Mouse (Mus musculus) mouse trophoblast stem cell (cell line): ENCODE measurements around the gene Cpsf3.

Source experiments
- in situ Hi-C, 2 experiments: fragments of 300-500 bp; cut with MseI, MboI; formaldehyde crosslinking; loops; 2 replicates in 1 of 2; 3 replicates in 1 of 2; pipeline ENCODE4 v1.15.1; 2025

Gene Cpsf3

DNA sequence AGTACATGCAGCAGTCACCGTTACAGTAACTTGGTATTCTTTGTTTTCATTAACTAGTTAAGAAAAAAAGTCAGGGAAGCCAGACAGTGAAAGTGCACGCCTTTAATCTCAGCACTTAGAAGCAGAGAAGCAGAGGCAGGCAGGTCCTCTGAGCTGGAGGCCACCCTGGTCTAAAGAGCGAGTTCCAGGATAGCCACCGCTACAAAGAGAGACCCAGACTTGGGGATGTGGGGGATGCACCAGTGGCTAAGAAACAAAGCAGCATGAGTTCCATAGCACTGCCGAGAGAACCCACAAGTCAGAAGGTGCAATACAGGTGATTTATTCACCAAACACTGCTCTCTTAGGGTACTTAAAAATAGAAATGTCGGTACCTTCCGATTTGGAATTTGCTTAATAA, 47.8 kb downstream of the Cpsf3 start:
- in situ Hi-C loops: no loop called here

DNA sequence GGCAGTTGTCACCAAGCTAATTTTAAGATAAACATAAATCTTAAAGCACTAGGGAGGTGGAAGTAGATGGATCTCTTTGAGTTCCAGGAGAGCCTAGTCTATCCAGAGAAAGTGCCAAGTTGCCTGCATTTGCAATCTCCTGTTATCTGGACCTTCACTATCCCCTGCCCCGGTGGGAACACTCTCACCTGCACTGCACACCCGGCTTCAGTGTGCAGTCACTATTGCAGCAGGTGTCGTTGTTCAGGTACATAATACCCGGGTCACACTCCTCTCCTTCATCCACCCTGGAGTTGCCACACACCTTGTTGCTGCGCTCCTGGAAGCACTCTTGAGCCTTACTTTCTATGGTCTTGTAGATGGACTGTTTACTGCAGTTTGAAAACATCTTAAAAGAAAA, 48.6 kb downstream of the Cpsf3 start:
- in situ Hi-C loops: no loop called here

DNA sequence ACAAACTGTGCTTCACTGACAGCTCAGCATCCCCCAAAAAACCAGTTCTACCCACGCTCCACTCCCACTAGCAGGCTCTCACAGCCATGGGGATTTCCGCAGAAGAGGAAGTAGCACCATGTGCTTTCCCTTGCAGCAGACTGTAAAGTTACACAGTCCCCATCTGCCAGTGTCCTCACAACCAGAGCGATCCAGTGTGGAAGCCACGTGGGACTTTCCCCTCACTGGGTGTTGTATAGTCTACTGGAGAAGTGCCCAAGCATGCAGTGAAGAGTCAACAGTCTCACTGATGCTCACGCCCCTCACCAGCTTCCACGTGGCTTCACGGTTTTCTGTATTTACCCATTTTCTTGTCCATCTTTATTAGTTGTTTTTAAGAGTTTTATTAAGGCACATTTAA, 50.7 kb downstream of the Cpsf3 start:
- in situ Hi-C loops: no loop called here

DNA sequence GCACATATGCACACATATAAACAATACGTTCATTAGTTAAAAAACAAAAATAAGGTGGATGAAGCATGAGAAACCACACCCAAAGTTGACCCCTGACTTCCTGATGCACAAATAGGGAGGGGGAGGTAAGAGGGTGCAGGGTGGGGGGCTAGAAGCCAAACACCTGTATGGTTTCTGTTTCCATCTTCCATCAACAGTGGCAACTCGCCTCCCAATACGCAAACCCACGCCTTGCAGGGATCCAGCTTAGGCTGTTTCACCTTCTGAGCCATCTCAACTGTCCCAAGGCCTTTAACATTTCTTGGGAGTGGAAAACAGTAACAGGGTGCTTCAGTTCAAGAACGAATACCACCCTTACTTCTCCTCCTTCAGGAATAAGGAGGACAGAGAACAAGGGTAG, 52.0 kb downstream of the Cpsf3 start:
- in situ Hi-C loops: no loop called here

DNA sequence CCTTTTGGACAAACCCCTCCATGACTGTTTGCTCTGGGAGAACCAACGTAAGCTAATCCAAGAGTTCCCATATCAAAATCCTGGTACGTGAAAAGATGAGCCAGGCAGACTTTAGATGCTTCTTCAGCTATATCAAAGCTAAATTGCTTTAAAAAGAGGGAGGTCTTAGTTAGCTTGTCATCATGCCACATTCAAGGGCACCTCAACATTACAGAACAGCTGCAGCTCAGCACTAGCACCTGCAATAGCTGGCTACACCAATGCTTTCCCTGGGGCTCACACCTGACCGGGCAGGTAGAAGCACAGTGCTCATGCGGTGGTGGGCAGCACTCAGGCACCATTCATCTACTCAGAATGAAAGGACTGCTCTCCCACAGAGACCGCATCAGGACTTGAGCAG, 55.5 kb downstream of the Cpsf3 start:
- in situ Hi-C loops: no loop called here

DNA sequence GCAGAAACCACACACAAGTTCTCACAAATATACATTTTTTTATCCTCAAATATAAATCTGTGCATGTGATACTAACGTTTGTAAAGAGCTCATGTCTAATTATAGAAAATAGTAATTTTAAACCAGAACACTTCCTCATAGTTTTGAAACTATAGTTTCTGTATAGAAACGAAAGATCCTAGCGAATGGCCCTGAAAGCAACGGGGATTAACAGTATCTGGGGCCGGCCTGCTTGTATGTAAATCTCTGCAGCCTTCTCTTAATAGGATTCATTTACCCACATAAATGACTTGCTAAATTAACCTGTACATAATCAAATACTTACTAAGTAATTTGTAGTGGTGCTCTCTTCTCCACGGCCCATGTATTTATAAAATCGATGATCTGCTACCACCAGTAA, 61.8 kb downstream of the Cpsf3 start:
- in situ Hi-C loops: no loop called here

DNA sequence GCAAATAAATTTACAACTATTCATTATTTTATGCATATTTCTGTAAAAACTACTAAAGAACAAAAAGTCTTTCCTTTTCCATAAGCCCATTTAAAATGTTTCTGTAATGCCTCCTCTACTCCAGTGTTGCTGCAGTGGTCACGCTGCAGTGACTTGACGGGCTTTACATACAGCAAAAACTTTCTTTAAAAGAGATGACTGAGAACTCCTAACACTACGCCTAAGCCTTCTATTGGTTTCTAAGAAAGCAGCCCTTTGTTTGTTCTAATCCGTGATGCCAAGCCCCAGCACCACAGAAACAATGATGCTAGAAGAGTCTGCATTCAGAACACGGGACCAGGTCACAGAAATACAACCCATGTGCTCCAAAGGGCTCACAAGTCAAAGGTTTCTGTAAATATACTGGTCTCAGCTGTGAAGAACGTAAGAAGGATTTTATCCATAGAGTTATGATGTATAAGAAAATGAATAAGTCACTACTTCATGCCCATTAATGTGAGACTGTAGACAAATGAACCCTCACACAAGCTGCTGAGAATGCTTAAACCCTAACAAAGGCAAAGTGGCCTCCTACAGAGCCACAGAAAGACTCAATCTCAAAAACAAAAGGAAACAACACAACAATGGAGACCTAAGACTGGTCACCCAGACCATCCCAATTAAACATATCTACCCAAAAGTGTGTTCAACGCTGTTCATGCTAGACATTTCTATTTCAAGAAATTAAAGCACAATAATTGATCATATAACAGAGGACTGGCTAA, 65.1 kb downstream of the Cpsf3 start:
- in situ Hi-C loops: no loop called here

DNA sequence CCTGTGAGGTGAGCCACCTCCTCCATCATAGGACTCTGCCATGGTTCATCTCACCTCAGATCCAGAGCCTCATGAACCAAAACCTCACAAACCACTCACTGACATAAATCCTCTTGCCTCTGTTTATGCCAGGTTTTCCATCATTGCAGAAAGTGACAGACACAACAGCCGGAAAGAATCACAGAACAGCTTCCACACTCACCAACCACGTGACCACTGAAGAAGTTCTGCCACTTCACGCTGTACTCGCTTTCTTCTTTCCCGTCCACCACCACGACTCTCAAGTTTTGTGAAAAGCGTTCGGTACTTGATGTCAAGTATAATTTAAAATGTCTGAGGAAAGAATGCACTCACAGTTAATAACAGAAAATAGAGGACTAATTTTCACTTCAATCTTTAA, 68.5 kb downstream of the Cpsf3 start:
- in situ Hi-C loops: no loop called here

DNA sequence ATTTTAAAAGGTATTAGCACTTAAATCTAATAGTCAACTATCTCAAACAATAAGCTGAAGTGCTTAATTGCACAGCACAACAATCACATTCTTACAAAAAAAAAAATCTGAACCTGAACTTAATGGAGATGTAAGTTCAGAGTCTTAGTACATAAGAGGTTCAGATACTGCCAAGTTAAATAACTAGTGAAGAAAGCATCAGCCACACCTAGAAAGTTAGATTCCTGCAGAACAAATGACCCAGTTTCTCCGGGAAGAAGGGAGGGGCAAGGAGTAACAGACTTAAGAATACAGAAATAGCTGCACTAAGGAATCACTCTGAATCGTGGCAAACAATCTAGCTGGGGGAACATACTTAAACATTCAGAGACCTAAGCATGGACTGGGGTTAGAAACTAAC, 77.5 kb downstream of the Cpsf3 start:
- in situ Hi-C loops: no loop called here

DNA sequence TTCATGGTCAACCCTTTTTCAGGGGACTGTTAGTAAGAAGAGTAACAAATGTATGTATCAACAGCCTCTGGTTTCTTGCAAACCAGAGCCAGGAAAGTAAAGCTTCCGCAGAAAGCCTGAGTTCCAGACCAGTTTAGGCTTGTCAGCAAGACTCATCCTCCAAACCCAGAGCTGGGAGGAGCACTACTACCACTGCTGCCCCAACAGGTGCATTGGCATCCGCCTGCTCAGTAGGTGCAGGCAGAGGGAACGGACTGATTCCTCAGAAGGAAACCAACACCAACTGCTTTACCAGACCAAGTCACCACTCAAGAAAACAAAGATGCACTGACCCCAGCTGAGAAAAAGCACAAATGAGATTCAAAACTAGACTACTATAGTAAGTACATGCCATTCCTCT, 78.0 kb downstream of the Cpsf3 start:
- in situ Hi-C loops: no loop called here
